Mouse (Mus musculus) C2C12 (cell line): Measurements from ENCODE around the gene Zcchc8. TPM values are rescaled to one million over a fixed set of nuclear protein-coding genes. Genes with fewer than 3 reads are reported as not detected.

Source experiments
- H3K27me3 ChIP-seq: one replicate; pipeline ENCODE4 v1.6.1; 2011; ENCODE audit not compliant: control insufficient read depth, insufficient read depth, insufficient read length
- H3K36me3 ChIP-seq: one replicate; pipeline ENCODE4 v1.6.1; 2011; ENCODE audit not compliant: control insufficient read depth, insufficient read depth
- H3K4me3 ChIP-seq: one replicate; pipeline ENCODE4 v1.5.1; 2011; ENCODE audit warnings: mild to moderate bottlenecking, control low read depth; ENCODE audit not compliant: poor library complexity, insufficient read depth, severe bottlenecking
- H3K79me2 ChIP-seq: one replicate; pipeline ENCODE4 v1.6.1; 2011; ENCODE audit not compliant: control insufficient read depth, insufficient read depth
- H3K79me3 ChIP-seq: one replicate; pipeline ENCODE4 v1.6.1; 2011; ENCODE audit warnings: low read depth, control low read depth
- H3ac ChIP-seq: one replicate; pipeline ENCODE3; 2011; ENCODE audit warnings: low read depth; ENCODE audit not compliant: control insufficient read depth, insufficient read length
- CEBPB ChIP-seq: IDR thresholded peaks from one replicate; pipeline ENCODE4 v1.6.1; 2011; ENCODE audit warnings: low read depth, mild to moderate bottlenecking, control low read depth, moderate library complexity
- CTCF ChIP-seq: IDR thresholded peaks from one replicate; pipeline ENCODE4 v1.5.1; 2011; ENCODE audit not compliant: control insufficient read depth, insufficient read depth, insufficient read length
- FOSL1 ChIP-seq: IDR thresholded peaks from one replicate; pipeline ENCODE4 v1.8.0; 2011; ENCODE audit warnings: mild to moderate bottlenecking, low read length; ENCODE audit not compliant: poor library complexity, insufficient read depth, severe bottlenecking
- MAX ChIP-seq: IDR thresholded peaks from one replicate; pipeline ENCODE4 v1.6.1; 2011; ENCODE audit warnings: mild to moderate bottlenecking, control low read depth
- MYOD1 ChIP-seq: IDR thresholded peaks from one replicate; pipeline ENCODE4 v1.6.1; 2011; ENCODE audit warnings: low read depth; ENCODE audit not compliant: control insufficient read depth, insufficient read length
- MYOG ChIP-seq: IDR thresholded peaks from one replicate; pipeline ENCODE4 v1.6.1; 2011; ENCODE audit not compliant: control insufficient read depth, insufficient read length; ENCODE audit errors: extremely low read depth
- USF1 ChIP-seq: IDR thresholded peaks from one replicate; pipeline ENCODE4 v1.6.1; 2011; ENCODE audit warnings: low read depth, mild to moderate bottlenecking, control low read depth, moderate library complexity
- polyA plus RNA-seq: library from polyadenylated mRNA; unstranded; fragments of >200 nt; fragmentation: generic; extraction: Trizol; gene quantifications from one replicate; pipeline ENCODE4 v1.2.1, GENCODE M21; 2012; ENCODE audit warnings: missing spikeins

The Zcchc8 gene
- polyA plus RNA-seq, 1 experiment, result 16.7 TPM

- Histone ChIP-seq H3ac (no peak overlapping the region), H3K27me3 (no peaks in the 10 kb centered on the region), H3K36me3 (no peaks in the 10 kb centered on the region), H3K79me3 (peaks cover 40% of the 10 kb centered on the region), H3K4me3 (no peak overlapping the region), H3K79me2 (peaks cover 54% of the 10 kb centered on the region)
- TF ChIP-seq USF1, result no peak
- no peak for TF ChIP-seq CTCF
- TF ChIP-seq MYOG, result no peak
- TF ChIP-seq MYOD1, result no peak
- TF ChIP-seq FOSL1, result no peak
- TF ChIP-seq CEBPB, result no peak
- no peak for TF ChIP-seq MAX
Observed at GRCm38 (mm10) chr5:123682372-123682771, 38.5 kb downstream of the Zcchc8 start.

DNA sequence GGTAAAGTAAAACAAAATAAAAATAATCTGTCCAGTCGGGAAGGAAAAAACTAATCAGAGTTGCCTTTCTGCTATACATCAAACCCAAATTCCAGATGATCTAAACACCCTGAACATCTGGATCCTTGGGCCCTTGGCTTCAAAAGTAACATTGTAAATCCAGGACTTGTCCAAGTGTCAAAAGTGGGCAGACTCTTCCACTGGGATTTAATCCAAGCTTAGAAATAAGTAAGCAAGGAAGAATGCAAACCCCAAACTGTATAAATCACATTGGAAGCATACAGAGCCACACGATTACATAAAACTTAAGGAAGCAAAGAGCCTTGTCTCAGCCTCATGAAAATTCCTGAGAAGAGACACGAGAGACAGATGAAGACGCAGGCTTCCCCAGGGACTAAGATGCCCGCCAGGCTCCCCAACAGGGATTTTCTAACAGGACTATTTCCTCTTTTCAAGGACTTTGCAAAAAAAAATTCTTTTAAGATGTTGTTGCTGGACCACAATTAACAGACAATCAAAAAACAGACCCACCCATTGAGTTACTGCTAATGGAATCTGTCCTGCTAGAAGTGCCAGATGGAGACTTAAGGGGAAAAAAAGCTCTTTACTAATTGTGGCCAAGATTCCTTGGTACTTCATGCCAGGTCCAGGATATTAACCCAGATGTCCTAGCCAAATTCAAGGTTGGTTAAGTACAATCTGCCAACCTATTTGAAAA is 41.2 kb downstream of the Zcchc8 start:
- TF ChIP-seq FOSL1 (no peak), MYOD1 (no peak), MAX (no peak), CEBPB (no peak), CTCF (no peak), MYOG (no peak), USF1 (no peak)
- H3ac ChIP-seq, result no peak overlapping the region
- no peaks in the 10 kb centered on the region for H3K36me3 ChIP-seq
- H3K79me3 ChIP-seq, result peaks cover 52% of the 10 kb centered on the region
- H3K27me3 ChIP-seq, result no peaks in the 10 kb centered on the region
- peaks cover 80% of the 10 kb centered on the region for H3K79me2 ChIP-seq
- no peak overlapping the region for H3K4me3 ChIP-seq

GRCm38 (mm10) chr5:123679106-123679505 is 41.8 kb downstream of the Zcchc8 start:
- Histone ChIP-seq H3K79me2 (peaks cover 86% of the 10 kb centered on the region), H3K36me3 (no peaks in the 10 kb centered on the region), H3K27me3 (no peaks in the 10 kb centered on the region), H3ac (no peak overlapping the region), H3K4me3 (no peak overlapping the region), H3K79me3 (peaks cover 57% of the 10 kb centered on the region)
- TF ChIP-seq FOSL1 (no peak), MYOD1 (no peak), CEBPB (no peak), USF1 (no peak), CTCF (no peak), MAX (no peak), MYOG (no peak)

GRCm38 (mm10) chr5:123675717-123676116 is 45.2 kb downstream of the Zcchc8 start:
- Histone ChIP-seq H3K4me3 (no peak overlapping the region), H3K36me3 (no peaks in the 10 kb centered on the region), H3K79me3 (peaks cover 54% of the 10 kb centered on the region), H3K79me2 (peaks cover 96% of the 10 kb centered on the region), H3ac (no peak overlapping the region), H3K27me3 (no peaks in the 10 kb centered on the region)
- no peak for TF ChIP-seq MYOD1
- TF ChIP-seq MAX, result no peak
- no peak for TF ChIP-seq USF1
- TF ChIP-seq FOSL1, result no peak
- TF ChIP-seq MYOG, result no peak
- TF ChIP-seq CEBPB, result no peak
- TF ChIP-seq CTCF, result no peak

- no peaks in the 10 kb centered on the region for H3K27me3 ChIP-seq
- no peak overlapping the region for H3ac ChIP-seq
- peaks cover 51% of the 10 kb centered on the region for H3K79me3 ChIP-seq
- H3K36me3 ChIP-seq, result no peaks in the 10 kb centered on the region
- no peak for TF ChIP-seq MAX
- TF ChIP-seq CEBPB, result peak; percentile 89
- no peak overlapping the region for H3K4me3 ChIP-seq
- peaks cover 96% of the 10 kb centered on the region for H3K79me2 ChIP-seq
Observed at GRCm38 (mm10) chr5:123675221-123675620, 45.7 kb downstream of the Zcchc8 start.

- Histone ChIP-seq H3K36me3 (no peaks in the 10 kb centered on the region), H3ac (no peak overlapping the region), H3K79me3 (peaks cover 41% of the 10 kb centered on the region), H3K79me2 (peaks cover 99% of the 10 kb centered on the region), H3K4me3 (no peak overlapping the region), H3K27me3 (no peaks in the 10 kb centered on the region)
- TF ChIP-seq MYOD1 (no peak), FOSL1 (no peak), CTCF (no peak), USF1 (no peak), MAX (no peak), MYOG (no peak), CEBPB (no peak)
Observed at GRCm38 (mm10) chr5:123671473-123671820, 49.5 kb downstream of the Zcchc8 start.
